Mouse (Mus musculus): ENCODE results near the gene AY761185. TPM values are rescaled to one million over a fixed set of nuclear protein-coding genes. Genes with fewer than 3 reads are reported as not detected.

The AY761185 gene
- total RNA-seq (2023) = not detected

GRCm38 (mm10) chr8:20944610-20945009 is at the start of gene AY761185:
Gene AY761185 (minus strand): TSS chr8:20944710.

GRCm38 (mm10) chr8:20921971-20922370 is 22.5 kb downstream of the AY761185 start, which contains the start of gene Gm6040:
Gene Gm6040 (minus strand): TSS chr8:20922071.

GRCm38 (mm10) chr8:20902527-20902926 is 42.0 kb downstream of the AY761185 start, which contains the start of gene Gm15056:
Gene Gm15056 (minus strand): TSS chr8:20902627.

Other genes with a start within 250 kb of the AY761185 start
- not detected for gene Defb33, start 52.0 kb downstream of the AY761185 start, total RNA-seq (2023)
- not detected for gene Gm15056, start 42.1 kb downstream of the AY761185 start, total RNA-seq (2023)
- gene Gm6040, start 22.6 kb downstream of the AY761185 start, total RNA-seq (2023) = not detected
- not detected for gene Defa21, start 80.8 kb upstream of the AY761185 start, total RNA-seq (2023)
- not detected for gene Defa23, start 110.3 kb upstream of the AY761185 start, total RNA-seq (2023)
- not detected for gene Defa35, start 120.3 kb upstream of the AY761185 start, total RNA-seq (2023)
- gene Defa25, start 139.7 kb upstream of the AY761185 start, total RNA-seq (2023) = not detected
- gene Gm14851, start 151.3 kb upstream of the AY761185 start, total RNA-seq (2023) = not detected
- not detected for gene Defa30, start 189.9 kb upstream of the AY761185 start, total RNA-seq (2023)
- gene Defa22, start 217.6 kb upstream of the AY761185 start, total RNA-seq (2023) = not detected
- not detected for gene Defa31, start 246.9 kb upstream of the AY761185 start, total RNA-seq (2023)

All from neutrophil, adult 83 days (primary cell).